Mouse (Mus musculus) gastrocnemius, postnatal 14 days (tissue): Measurements from ENCODE around the gene Echdc2. TPM values are rescaled to one million over a fixed set of nuclear protein-coding genes. Genes with fewer than 3 reads are reported as not detected.
"Not testable (repeated sequence)": the region's sequence is repeated elsewhere in the genome, so short reads cannot be mapped to it uniquely, and the experiment has no call there.

Source experiments
- DNase-seq: peaks from one replicate; pipeline ENCODE4 v3.0.0; 2021; ENCODE audit warnings: mixed read lengths
- intact Hi-C: fragments of 180-260 bp; cut with DNase I; formaldehyde crosslinking; loops from one replicate; pipeline ENCODE4 v1.15.1; 2025; ENCODE audit warnings: low total_unique reads
- long read RNA-seq, 2 experiments: library from polyadenylated mRNA; stranded (forward); transcript quantifications; one replicate each; pipeline ENCODE4 v2.0.0; 2021
- total RNA-seq, 2 experiments: library from RNA; stranded (reverse); gene quantifications; 2 replicates each; pipeline ENCODE4 v1.2.3; 2021

The Echdc2 gene
- 1 to 10 TPM; 3.3 to 3.7 TPM for total RNA-seq
- long read RNA-seq, experiment 1, partial matches to known transcripts = 0 of 3 reads
- long read RNA-seq, experiment 1, other reads (novel, unspliced or antisense) = 0 of 3 reads
- long read RNA-seq, experiment 2, partial matches to known transcripts = 0 of 3 reads
- long read RNA-seq, experiment 2, other reads (novel, unspliced or antisense) = 0 of 3 reads

GRCm38 (mm10) chr4:108165152-108165895 lies at the start of gene Echdc2:
Gene Echdc2, plus strand, starts transcription at chr4:108165437.
- intact Hi-C loops = no loop called here

GRCm38 (mm10) chr4:108116466-108116865 lies 48.8 kb upstream of the Echdc2 start:
- intact Hi-C loops = no loop called here
- no peak for DNase-seq

More at GRCm38 (mm10) chr4:108165152-108165895, at the start of gene Echdc2:
- peak; percentile 32 for DNase-seq

DNA sequence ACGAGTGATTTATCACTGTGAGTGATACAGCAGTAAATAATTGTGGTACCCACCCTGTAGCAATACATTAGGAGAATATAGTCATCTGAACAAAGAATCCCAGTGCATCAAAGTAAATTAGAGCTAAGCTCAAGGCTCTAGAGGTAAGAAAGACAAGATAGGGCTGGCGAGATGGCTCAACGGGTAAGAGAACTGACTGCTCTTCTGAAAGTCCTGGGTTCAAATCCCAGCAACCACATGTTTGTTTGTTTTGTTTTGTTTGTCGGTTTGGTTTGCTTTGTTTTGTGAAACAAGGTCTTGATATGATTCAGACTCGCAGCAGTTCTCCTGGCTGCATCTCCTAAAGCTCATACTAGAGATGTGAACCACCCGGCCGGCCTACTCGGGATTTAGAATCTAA lies 47.7 kb upstream of the Echdc2 start:
- intact Hi-C loops = no loop called here
- DNase-seq = no peak

DNA sequence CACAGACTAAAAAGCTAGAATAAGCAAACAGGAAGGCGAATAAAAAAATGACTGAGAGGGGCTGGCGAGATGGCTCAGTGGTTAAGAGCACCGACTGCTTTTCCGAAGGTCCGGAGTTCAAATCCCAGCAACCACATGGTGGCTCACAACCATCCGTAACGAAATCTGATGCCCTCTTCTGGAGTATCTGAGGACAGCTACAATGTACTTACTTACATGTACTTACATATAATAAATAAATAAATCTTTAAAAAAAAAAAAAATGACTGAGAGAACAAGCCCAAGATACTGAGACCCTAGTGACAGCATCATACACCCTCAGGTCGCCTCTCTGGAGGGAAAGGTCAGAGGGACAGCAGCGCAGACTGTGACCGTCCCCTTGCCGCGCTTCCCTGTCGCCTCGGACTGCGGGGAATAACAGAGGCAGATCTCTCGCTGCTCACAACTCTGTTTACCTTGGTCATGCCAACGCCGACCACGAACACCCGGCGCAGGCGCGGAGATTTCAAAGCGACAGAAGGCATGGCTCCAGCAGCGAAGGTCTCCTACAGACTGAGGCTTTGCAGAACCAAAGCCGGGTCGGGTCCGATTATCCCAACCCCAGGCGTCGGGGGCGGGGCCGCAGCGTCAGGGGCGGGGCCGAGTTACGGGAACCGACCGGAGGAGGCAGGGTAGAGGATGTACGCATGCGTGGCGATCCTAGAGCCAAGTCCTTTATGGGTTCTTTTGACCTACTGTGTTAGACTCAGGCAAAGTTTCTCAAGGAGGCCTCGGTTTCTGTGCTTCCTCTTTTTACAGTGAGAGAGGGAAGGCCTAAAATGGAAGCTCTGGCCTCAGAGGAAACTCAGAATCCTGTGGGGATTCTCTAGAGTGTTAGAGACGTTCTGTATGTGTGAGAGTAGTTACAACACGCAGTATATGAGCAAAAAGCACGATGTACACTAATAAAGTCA lies 47.0 kb upstream of the Echdc2 start:
- peak; percentile 95 for DNase-seq
- intact Hi-C loops = no loop called here

DNA sequence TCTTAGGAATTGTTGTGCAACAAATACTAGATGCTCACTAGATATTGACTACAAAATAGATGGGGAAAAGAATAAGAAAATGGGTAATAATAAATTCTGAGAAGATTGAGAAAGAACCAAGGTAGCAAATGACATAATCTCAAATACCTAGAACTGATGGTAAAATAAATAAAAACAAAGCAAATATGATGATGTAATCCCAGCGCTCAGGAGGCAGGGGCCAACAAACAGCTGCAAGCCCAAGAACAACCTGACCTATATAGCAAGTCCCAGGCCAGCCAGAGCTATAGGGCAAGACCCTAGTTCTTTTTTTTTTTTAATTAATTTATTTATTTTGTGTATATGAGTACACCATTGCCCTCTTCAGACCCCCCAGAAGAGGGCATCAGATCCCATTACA lies 41.1 kb upstream of the Echdc2 start:
- intact Hi-C loops = no loop called here
- DNase-seq = no peak

DNA sequence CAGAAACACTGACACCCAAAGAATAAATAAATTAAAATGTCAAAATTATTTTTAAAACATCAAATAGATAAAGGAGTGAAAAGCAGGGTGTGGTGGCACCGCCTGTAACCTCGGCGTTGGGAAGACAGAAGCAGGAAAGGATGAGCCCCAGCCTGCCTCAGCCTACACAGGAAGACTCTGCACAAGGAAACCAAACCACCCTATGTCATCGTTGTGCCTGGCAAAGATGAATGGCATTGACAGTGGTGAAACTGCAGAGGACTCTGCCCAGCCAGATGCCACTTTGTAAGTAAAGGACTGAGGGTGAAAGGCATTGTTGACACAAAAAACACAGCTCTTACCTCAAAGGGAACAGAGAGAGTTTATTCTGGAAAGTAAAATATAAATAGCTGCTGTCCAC lies 39.0 kb upstream of the Echdc2 start:
- intact Hi-C loops = no loop called here
- no peak for DNase-seq

- intact Hi-C loops = no loop called here
- no peak for DNase-seq
Measured at GRCm38 (mm10) chr4:108127516-108127915, 37.7 kb upstream of the Echdc2 start.

DNA sequence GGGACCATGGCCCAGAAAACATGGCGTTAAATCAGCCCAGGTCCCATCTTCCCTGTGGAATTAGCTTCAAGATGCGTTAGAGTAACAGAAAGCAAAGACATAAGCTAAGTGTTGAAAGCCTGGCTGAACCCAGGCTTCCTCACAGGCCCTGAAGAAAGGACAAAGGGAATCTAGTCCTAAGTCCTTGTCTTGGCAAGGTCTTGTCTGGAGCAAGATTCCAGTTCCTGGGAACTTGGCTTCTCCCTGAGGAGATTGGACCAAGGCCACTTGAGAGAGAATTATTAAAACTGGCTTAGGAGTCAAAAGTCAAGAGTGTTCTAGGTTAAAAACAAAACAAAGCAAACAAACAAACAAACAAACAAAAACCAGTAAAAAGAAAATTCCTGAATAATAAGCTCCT lies 36.9 kb upstream of the Echdc2 start:
- no peak for DNase-seq
- intact Hi-C loops = no loop called here

DNA sequence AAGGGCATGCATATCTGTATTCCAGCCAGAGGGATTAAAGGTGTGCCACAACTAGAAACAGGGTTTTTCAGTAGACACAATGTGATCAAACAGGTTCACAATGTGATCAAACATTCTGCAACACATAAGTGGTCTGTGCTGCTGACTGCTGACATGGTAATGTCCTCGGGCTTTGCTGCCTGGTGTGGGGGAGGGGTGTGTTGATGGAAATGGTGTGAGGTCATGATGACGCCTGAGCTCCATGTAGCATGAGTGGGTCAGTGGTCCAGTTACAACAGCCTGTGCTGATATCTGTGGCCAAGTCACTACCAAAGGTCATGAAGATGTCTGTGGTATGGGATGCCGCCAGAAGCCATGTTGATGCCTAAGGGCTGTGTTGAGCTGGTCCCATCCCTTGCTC lies 34.8 kb upstream of the Echdc2 start:
- intact Hi-C loops = no loop called here
- no peak for DNase-seq

DNA sequence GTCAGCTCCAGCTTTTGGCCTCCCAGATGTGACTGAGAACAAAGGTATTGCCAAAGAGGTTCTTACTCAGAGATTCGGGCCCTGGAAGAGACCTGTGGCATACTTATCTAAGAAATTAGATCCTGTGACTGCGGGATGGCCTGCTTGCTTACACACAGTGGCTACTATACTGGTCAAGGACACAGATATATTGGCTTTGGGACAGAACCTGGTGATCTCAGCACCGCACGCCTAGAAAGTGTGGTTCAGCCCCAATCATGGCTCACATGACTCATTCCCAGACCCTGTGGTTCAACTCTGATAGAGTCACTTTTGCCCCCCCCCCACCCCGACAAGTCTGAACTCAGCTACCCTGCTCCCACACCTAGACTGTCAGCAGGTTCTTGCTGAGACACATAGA lies 28.3 kb upstream of the Echdc2 start:
- intact Hi-C loops = no loop called here

DNA sequence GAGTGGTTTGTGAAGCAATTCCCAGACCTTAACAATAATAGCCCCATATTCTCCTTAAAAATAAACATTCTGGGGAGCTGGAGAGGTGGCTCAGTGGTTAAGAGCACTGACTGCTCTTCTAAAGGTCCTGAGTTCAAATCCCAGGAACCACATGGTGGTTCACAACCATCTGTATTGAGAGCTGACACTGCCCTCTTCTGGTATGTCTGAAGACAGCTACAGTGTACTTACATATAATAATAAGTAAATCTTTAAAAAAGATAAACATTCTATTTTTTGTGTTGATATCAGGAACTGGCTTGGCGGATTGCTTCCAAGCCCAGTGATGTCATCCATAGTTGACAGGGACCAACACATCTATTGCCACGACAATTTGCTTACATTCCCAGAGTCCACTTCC lies 22.1 kb upstream of the Echdc2 start:
- DNase-seq, intact Hi-C loops: not testable (repeated sequence)

More for the DNA sequence above, 28.3 kb upstream of the Echdc2 start:
- DNase-seq = no peak

GRCm38 (mm10) chr4:108143778-108144177 lies 21.5 kb upstream of the Echdc2 start:
- intact Hi-C loops = no loop called here
- no peak for DNase-seq

DNA sequence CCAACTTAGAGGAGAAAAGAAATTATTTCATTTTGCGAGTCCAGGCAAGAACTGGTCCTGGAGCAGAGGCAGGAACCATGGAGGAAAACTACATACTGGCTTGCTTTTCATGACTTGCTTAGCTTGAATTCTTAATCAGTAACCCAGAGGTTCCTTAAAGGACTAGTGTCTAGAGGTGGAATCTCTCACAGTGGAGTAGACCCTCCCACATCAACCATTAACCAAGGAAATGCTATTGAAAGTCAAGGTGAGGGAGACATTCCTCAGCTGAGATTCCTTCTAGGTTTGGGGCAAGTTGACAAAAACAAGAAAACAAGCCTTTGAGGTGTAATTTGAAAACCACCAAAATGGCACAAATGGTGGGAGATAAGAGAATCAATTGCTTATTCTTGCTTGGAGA lies 20.4 kb upstream of the Echdc2 start, which contains the start of gene Scp2:
Gene Scp2 (minus strand): TSS at position 119 of the 400 bp plus-strand sequence.
- DNase-seq = no peak
- intact Hi-C loops = no loop called here

DNA sequence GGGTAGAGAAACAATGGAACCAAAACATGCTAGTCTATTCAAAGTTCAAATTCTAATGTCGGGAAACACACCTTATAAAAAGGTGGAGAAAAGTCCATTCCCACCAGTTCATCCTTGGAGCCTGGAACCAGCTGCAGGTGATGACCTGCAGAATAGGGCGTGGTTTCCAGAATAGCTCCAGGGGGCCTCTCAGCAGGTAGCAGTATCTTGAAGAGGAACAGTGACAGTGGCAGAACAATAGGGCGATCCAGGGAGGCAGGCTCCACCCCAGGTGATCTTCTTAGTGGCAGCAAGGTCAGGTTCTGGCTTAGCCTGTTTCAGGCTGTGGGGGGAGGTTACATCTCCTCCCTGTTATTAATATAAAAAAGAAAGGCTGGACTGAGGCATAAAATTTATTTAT lies 19.7 kb upstream of the Echdc2 start:
- intact Hi-C loops = not testable (repeated sequence)

DNA sequence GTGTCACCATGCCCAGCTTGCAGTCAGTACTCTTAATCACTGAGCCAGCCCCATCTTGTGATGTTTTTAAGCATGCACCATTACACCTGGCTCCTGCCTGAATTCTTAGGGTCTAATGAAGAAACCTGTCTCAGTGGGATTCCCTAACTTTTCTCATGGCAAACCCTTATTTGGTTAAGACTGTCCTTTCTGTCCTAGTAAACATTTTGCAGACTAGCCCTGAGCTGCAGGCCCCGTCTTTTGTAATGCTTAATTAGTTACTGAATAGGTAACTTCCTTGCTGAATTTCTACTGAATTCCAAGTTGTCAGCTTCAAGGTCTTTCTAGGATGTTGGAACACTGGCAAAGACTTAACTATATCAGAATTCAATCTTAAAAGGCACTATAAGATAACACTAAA lies 10.1 kb upstream of the Echdc2 start:
- DNase-seq, intact Hi-C loops: not testable (repeated sequence)

More for the DNA sequence above, 19.7 kb upstream of the Echdc2 start:
- not testable (repeated sequence) for DNase-seq

GRCm38 (mm10) chr4:108161936-108162335 lies 3.3 kb upstream of the Echdc2 start:
- no peak for DNase-seq
- intact Hi-C loops = no loop called here

- no peak for DNase-seq
- intact Hi-C loops = no loop called here
Measured at GRCm38 (mm10) chr4:108163291-108163690, 1.9 kb upstream of the Echdc2 start.

DNA sequence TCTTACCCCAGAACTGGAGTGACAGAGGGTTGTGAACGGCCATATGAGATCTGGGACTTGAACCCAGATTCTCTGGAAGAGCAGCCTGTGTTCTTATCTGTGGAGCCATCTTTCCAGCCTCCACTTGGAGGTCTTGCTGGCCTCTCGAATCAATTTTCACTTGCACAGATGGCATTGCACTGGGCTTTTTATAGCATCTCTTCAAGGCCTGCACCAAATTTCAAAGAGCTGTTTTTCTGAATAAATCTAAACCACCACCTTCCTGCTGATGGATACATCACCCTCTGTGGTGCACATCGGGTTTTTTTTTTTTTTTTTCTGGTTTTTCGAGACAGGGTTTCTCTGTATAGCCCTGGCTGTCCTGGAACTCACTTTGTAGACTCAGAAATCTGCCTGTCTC lies 1.6 kb downstream of the Echdc2 start:
- intact Hi-C loops = no loop called here
- DNase-seq = no peak

DNA sequence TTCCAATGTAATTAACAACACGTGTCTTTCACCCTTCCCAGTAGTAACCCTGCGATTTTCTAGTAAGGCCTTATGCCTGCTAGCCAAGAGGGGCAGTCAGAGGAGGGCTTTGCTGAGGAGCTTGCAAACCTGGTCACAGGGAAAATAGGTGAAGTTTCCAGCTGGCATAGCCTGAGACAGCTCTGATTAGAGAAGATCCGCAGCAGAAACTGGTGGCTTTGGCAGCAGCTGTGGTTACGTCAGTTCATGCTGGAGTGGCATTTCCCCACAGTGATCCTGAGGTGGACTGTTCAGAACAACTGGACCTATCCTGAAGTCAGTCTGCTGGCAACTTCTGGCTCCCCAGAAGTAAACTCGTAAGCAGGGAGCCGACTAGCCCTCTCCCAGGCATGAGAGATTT lies 2.8 kb downstream of the Echdc2 start:
- no peak for DNase-seq
- intact Hi-C loops = no loop called here

GRCm38 (mm10) chr4:108182278-108182677 lies 17.0 kb downstream of the Echdc2 start:
- intact Hi-C loops = no loop called here
- DNase-seq = no peak
